Mouse (Mus musculus): ENCODE measurements around the gene Psrc1. TPM values are rescaled to one million over a fixed set of nuclear protein-coding genes. Genes with fewer than 3 reads are reported as not detected.

Gene Psrc1
- polyA plus RNA-seq, 1 experiment from 2014 or later, result 23.7 TPM

DNA sequence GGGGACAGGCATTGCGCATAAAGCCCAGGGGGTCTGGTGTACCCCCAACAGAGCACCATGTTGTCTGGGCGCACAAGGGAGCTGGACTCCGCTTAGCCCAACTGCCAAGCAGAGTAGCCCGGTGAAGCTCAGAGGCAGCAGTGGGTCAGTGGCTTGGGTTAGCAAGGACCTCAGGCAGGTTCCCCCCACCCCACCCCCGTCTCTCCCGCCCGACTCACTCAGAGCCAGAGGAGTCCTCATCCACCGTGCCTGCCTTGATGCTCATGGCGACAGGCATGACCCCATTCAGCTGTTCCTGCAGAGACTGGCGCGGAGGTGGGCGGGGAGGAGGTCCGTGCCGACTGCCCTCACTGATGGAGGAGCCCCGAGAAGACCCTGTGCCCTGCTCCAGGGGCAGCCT, 9.2 kb downstream of the Psrc1 start:
- Histone ChIP-seq H3K9ac (replicated peaks) (peak overlapping the region; percentile 8; the same call in 1 of the 2 replicates), H3K9me3 (no peaks in the 10 kb centered on the region), H3K36me3 (peaks cover 68% of the 10 kb centered on the region), H3K27me3 (no peaks in the 10 kb centered on the region), H3K4me3 (replicated peaks) (no peak overlapping the region), H3K4me2 (replicated peaks) (no peak overlapping the region), H3K4me1 (replicated peaks) (peaks cover 20% of the 10 kb centered on the region), H3K27ac (0 out of 2 replicates have a peak overlapping the region, but pooled peaks have one; percentile 14)
- no peak for ATAC-seq
- 50% methylated on average over 15 of the region's 15 CpGs for WGBS

DNA sequence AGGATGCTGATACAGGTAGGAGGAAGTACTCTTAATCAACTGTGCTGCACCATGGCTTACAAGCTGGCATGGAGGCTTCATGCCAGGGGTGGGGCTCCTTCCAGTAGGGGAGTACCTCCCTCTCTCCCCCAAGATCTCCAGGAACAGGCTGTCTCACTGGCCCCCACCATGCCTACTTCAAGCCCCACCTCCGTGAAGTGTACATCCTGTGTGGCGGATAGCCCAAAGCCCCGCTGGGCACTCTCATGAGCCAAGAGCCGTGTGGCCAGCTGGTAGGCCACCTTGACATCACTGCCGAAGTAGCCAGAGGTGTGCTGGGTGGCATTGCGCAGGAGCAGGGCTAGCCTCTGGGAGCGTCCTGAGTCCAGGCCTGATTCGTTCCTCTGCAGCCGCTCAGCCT, 14.6 kb downstream of the Psrc1 start:
- Histone ChIP-seq H3K4me3 (replicated peaks) (no peak overlapping the region), H3K27ac (no peak overlapping the region), H3K4me1 (replicated peaks) (peaks cover 14% of the 10 kb centered on the region), H3K27me3 (no peaks in the 10 kb centered on the region), H3K36me3 (peaks cover 99% of the 10 kb centered on the region), H3K4me2 (replicated peaks) (no peak overlapping the region), H3K9ac (replicated peaks) (no peak overlapping the region), H3K9me3 (no peaks in the 10 kb centered on the region)
- WGBS, result 97% methylated on average over 9 of the region's 9 CpGs
- ATAC-seq, result no peak

DNA sequence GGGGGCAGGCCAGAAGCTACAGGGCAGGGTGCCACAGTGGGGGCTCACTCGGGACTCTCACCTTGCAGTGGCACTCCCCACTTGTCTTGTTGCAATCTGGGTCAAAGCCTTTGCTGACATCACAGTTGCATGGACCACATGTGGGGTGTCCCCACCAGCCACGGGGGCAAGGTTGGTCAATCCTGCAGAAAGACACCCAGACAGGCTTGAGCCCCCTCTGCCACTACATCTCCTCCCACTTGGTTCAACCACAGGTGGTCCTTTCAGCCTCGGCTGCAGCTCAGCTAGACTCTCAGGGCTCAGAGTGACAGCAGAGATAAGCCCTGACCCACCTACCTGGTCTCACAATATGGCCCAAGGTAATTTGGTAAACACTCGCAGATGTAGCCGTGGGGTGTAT, 16.8 kb downstream of the Psrc1 start:
- Histone ChIP-seq H3K4me1 (replicated peaks) (peaks cover 26% of the 10 kb centered on the region), H3K4me3 (replicated peaks) (no peak overlapping the region), H3K27me3 (no peaks in the 10 kb centered on the region), H3K9me3 (no peaks in the 10 kb centered on the region), H3K27ac (no peak overlapping the region), H3K36me3 (peaks cover 97% of the 10 kb centered on the region), H3K4me2 (replicated peaks) (no peak overlapping the region), H3K9ac (replicated peaks) (no peak overlapping the region)
- no peak for ATAC-seq
- WGBS, result 89% methylated on average over 5 of the region's 5 CpGs

DNA sequence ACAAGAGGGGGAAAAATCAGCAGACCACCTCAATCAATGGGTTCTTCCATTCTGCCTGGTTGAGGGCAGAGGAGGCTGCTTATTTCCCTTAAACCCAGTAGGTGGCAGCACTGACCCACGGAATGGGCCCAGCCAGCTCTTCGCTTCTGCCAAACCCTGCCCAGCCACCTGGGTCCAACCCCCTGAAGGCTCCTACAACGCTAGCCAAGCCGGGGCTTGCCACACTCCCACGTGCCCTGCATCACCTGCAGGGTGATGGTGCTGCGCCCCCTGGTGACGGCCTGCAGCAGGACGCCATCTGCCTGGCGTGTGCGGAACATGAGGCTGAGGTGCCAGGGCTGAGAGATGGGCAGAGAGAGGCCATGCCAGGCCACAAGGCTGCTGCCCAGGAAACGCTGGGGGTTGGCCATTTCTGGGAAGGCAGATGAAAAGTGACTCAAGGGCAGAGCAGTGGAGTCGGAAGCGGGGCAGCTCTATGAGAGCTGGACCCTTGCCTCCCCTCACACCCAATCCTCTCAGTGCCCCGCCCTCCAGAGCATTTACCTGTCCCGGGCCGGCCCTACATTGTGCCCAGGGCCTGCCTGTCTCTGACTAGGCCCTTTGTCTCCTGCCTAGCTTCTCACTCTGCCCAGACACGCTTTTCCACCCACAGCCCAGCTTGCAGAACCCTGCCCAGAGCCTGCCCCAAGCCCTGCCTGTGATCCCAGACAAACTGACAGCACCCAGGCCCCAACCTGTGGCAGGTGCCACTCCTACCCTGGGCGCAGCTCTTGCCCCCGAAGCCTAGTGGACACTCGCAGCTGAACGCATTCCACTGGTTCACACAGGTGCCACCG, 18.3 kb downstream of the Psrc1 start:
- H3K9ac ChIP-seq (replicated peaks), result peak overlapping the region; percentile 21
- no peaks in the 10 kb centered on the region for H3K9me3 ChIP-seq
- no peaks in the 10 kb centered on the region for H3K27me3 ChIP-seq
- no peak overlapping the region for H3K4me3 ChIP-seq (replicated peaks)
- WGBS, result 39% methylated on average over 21 of the region's 22 CpGs
- H3K36me3 ChIP-seq, result peaks cover 95% of the 10 kb centered on the region
- H3K4me2 ChIP-seq (replicated peaks), result no peak overlapping the region; the same call in 1 of the 2 replicates
- peak; percentile 88 for ATAC-seq
- peaks cover 41% of the 10 kb centered on the region for H3K4me1 ChIP-seq (replicated peaks)
- peak overlapping the region; percentile 61 for H3K27ac ChIP-seq

DNA sequence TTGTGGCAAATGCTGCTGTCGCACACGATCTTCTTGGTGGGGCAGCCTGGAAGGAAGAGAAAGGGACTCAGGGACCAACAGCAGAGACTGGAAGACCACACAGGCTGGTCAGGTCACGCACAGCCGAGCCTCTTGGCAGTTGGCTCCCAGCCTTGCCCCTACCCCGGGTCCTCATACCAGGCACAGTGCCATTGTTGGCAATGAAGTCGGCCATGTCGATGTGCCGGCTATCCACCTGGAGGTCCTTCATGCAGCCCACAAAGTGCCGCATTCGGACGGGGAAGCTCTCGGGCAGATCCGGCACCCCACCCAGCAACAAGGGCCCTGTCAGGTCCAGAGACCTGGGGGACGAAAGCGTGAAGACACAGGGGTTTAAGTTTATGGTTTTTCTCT, 18.9 kb downstream of the Psrc1 start:
- WGBS, result 81% methylated on average over 15 of the region's 15 CpGs
- H3K9me3 ChIP-seq, result no peaks in the 10 kb centered on the region
- ATAC-seq, result no peak
- H3K4me2 ChIP-seq (replicated peaks), result no peak overlapping the region
- no peaks in the 10 kb centered on the region for H3K27me3 ChIP-seq
- peaks cover 95% of the 10 kb centered on the region for H3K36me3 ChIP-seq
- H3K9ac ChIP-seq (replicated peaks), result peak overlapping the region; percentile 21; the same call in 1 of the 2 replicates
- H3K4me3 ChIP-seq (replicated peaks), result no peak overlapping the region
- peak overlapping the region; percentile 61 for H3K27ac ChIP-seq
- peaks cover 46% of the 10 kb centered on the region for H3K4me1 ChIP-seq (replicated peaks)

DNA sequence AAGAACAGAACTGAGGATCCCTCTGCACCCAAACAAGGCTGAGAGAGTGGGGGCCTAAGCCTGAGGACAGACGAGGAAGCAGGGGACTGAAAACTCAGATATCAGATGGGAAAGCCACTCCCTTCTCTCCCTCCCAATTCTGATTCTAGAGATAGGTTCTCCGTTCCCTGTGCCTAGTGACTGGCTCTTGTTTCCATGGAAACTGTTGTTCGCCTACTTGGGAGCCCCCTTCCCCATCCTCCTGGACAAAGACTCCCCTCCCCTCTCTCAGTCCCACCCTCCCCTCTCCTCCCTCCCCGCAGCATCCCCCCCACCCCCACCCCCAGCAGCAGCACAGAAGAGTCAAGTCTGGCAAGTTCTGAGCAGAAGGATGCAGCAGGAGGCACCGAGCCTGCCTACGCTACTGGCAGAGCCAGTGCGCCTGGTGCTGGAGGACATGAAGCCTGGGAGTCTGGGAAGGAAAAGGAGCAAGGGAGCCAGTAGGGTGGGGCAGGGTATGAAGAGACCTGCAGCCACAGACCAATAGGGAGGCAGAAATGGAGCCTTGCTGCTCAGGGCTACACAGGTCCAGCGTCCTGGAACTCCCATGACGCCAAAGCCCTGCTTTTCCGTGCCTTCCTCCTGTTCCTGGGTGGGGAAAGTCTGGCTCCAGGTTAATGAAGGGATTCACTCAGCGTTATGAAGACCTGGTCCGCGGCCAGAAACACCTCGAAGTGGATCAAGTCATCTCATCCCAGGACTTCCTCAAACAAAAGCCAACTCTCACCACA, 22.1 kb downstream of the Psrc1 start:
- peaks cover 84% of the 10 kb centered on the region for H3K36me3 ChIP-seq
- H3K4me2 ChIP-seq (replicated peaks), result peak overlapping the region; percentile 39
- peak; percentile 16 for ATAC-seq
- peak overlapping the region; percentile 85 for H3K27ac ChIP-seq
- no peak overlapping the region for H3K4me3 ChIP-seq (replicated peaks)
- H3K4me1 ChIP-seq (replicated peaks), result peaks cover 77% of the 10 kb centered on the region
- no peaks in the 10 kb centered on the region for H3K27me3 ChIP-seq
- WGBS, result 15% methylated on average over 14 of the region's 14 CpGs
- H3K9me3 ChIP-seq, result no peaks in the 10 kb centered on the region
- H3K9ac ChIP-seq (replicated peaks), result peak overlapping the region; percentile 59

DNA sequence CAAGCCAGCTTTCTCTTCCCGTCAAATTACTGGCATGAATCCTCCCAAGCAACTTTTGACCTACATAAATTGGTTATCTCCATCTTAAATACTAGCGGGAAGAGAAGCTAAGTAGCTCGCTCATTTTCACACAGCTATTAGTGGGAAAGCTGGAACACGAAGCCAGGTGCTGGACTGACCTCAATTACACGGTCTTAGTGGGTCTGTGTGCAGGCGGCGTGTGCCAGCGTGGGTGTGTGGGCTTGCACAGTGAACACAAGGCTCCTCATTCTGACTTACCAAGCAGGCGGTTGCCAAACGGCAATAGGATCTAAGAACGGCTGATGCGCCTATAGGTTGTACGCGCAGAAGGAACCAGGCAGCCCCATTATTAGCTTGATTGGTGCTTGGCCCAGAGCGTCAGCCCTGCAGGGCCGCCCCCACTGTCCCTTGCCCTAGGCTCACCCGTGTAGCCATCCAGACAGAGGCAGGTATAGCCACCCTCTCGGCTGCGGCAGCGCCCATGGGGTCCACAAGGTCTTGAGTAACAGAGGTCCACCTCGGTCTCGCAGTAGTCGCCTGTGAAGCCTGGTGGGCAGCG, 22.8 kb downstream of the Psrc1 start:
- peaks cover 77% of the 10 kb centered on the region for H3K36me3 ChIP-seq
- peak overlapping the region; percentile 59 for H3K9ac ChIP-seq (replicated peaks)
- peaks cover 81% of the 10 kb centered on the region for H3K4me1 ChIP-seq (replicated peaks)
- no peak for ATAC-seq
- peak overlapping the region; percentile 39 for H3K4me2 ChIP-seq (replicated peaks)
- H3K27me3 ChIP-seq, result no peaks in the 10 kb centered on the region
- H3K4me3 ChIP-seq (replicated peaks), result no peak overlapping the region
- peak overlapping the region; percentile 85 for H3K27ac ChIP-seq
- H3K9me3 ChIP-seq, result no peaks in the 10 kb centered on the region
- WGBS, result 74% methylated on average over 24 of the region's 24 CpGs

DNA sequence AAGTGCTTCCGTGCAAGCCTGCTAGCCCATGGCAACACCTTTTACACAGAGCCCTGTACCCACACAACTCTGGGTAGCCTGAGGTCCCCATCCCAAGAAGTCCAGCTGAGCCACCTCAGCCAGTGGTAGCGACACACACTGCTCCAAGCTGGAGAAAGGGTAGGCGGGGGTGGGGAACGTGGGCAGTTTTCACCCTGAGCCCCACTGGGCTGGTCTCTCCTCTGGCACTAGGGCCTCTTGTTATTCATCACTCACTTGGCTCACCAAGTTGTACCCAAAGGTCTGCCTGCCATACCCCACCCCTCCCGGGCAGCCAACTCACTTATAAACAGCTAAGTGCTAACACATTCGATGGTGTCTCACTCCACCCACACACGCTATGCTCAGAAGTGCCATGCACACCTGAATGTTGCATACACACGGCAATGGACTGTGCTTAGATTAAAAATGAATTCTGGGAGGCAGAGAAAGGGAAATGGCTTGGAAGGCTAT, 24.9 kb downstream of the Psrc1 start:
- WGBS, result 89% methylated on average over 8 of the region's 8 CpGs
- no peak for ATAC-seq
- peaks cover 89% of the 10 kb centered on the region for H3K4me1 ChIP-seq (replicated peaks)
- H3K9me3 ChIP-seq, result peaks cover 1% of the 10 kb centered on the region; the same call in 1 of the 2 replicates
- peaks cover 74% of the 10 kb centered on the region for H3K36me3 ChIP-seq
- peak overlapping the region; percentile 69 for H3K4me2 ChIP-seq (replicated peaks)
- H3K27me3 ChIP-seq, result no peaks in the 10 kb centered on the region
- H3K9ac ChIP-seq (replicated peaks), result peak overlapping the region; percentile 36; the same call in 1 of the 2 replicates
- 0 out of 2 replicates have a peak overlapping the region, but pooled peaks have one; percentile 32 for H3K27ac ChIP-seq
- H3K4me3 ChIP-seq (replicated peaks), result no peak overlapping the region

DNA sequence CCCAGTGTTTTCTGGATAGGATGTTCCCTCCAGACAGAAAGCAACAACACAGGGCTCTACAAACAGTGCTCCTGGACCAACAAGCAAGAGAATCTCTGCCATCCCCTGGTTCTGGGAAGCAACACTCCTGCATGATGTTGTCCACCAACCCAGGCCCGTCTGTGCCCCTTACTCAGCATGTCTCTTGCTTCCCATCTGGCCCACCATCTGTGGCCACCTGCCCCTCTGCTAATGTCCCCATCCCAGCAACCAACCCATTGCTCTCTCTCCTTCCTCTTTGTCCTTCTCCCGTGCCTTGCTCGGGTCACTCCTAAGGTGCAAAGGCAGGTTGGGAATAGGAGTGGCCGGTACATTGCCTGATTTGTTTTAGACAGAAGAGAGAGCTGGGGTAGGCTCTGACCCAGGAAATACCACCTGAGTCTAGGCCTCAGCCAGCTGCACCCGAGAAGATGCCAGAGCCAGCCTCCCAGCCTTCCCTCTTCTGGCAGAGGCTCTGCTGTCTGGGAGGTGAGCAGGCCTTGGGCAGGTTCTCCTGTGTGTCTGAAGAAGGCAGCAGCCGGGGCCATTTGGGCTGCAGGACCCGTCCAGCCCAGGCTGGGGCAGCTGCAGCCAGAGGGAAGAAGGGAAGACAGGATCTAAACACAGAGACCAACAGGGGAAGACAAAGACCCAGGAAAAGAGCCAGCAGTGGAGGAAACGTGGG, 26.2 kb downstream of the Psrc1 start:
- H3K9me3 ChIP-seq, result peaks cover 8% of the 10 kb centered on the region; the same call in 1 of the 2 replicates
- peaks cover 95% of the 10 kb centered on the region for H3K4me1 ChIP-seq (replicated peaks)
- peak overlapping the region; percentile 98 for H3K27ac ChIP-seq
- peaks cover 74% of the 10 kb centered on the region for H3K36me3 ChIP-seq
- 10% methylated on average over 8 of the region's 8 CpGs for WGBS
- peak; percentile 2; the same call in 1 of the 2 replicates for ATAC-seq
- peak overlapping the region; percentile 91 for H3K9ac ChIP-seq (replicated peaks)
- peak overlapping the region; percentile 69 for H3K4me2 ChIP-seq (replicated peaks)
- H3K27me3 ChIP-seq, result no peaks in the 10 kb centered on the region
- peak overlapping the region; percentile 45 for H3K4me3 ChIP-seq (replicated peaks)

DNA sequence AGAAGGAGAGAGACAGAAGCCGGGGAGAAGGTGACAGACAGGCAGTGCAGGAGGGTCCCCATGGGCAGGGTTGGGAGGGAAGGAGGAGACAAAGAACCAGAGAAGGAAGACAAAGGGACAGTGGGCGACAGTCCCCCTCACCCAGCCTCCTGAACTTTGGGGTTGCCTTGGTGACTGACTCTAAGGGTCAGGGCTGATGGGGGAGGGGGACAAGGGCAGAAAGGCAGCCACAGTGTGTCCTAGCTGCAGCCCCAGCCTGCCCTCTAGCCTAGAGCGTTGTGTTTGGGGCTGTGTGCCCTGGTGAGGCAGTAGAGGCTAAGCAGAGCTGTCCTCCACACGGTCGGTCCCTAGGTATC, 26.7 kb downstream of the Psrc1 start:
- Histone ChIP-seq H3K27ac (peak overlapping the region; percentile 98), H3K4me2 (replicated peaks) (peak overlapping the region; percentile 69), H3K9me3 (peaks cover 8% of the 10 kb centered on the region; the same call in 1 of the 2 replicates), H3K4me3 (replicated peaks) (peak overlapping the region; percentile 45), H3K9ac (replicated peaks) (peak overlapping the region; percentile 91), H3K4me1 (replicated peaks) (peaks cover 93% of the 10 kb centered on the region), H3K27me3 (no peaks in the 10 kb centered on the region), H3K36me3 (peaks cover 70% of the 10 kb centered on the region)
- WGBS, result 2% methylated on average over 5 of the region's 5 CpGs
- ATAC-seq, result peak; percentile 43

DNA sequence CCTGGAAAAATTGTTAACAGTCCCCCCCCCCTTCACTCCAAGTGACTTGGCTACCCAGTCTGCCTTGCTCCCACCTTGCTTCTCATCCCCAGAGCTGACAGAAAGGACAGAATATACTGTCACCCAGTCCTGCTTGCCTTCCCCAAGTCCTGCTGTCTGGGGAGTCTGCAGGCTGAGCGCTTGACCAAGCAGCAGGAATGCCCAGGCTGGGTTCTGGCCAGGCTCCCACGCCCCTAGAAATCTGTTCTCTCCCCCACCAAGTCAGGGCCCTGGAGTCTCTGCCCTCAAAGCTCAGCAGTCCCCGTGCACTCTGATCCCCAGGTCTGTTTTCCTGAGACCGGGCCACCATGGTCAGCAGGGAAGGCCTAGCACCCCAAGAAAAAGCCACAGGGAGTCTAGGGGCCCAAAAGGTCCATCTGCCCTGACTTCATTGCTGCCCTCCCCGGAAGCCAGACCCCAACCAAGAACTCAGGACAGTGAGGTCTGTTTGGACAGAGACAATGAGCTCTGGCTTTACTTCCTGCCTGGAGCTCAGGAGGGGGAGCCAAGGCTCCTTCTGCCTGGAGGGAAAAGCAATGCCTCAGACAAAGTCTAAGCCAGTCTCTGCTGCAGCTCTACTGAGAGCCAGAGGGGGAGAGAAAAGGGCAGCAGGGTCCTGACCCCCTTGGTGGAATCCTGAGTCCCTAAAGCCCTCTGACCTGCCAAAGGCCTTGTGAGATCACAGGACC, 27.6 kb downstream of the Psrc1 start:
- peak overlapping the region; percentile 69 for H3K4me2 ChIP-seq (replicated peaks)
- no peaks in the 10 kb centered on the region for H3K27me3 ChIP-seq
- peak overlapping the region; percentile 98 for H3K27ac ChIP-seq
- peak overlapping the region; percentile 45 for H3K4me3 ChIP-seq (replicated peaks)
- peak overlapping the region; percentile 91 for H3K9ac ChIP-seq (replicated peaks)
- 5% methylated on average over 5 of the region's 5 CpGs for WGBS
- peaks cover 8% of the 10 kb centered on the region; the same call in 1 of the 2 replicates for H3K9me3 ChIP-seq
- H3K36me3 ChIP-seq, result peaks cover 63% of the 10 kb centered on the region
- peaks cover 87% of the 10 kb centered on the region for H3K4me1 ChIP-seq (replicated peaks)
- ATAC-seq, result peak; percentile 13; the same call in 1 of the 2 replicates
